In the genomic region with DNA sequence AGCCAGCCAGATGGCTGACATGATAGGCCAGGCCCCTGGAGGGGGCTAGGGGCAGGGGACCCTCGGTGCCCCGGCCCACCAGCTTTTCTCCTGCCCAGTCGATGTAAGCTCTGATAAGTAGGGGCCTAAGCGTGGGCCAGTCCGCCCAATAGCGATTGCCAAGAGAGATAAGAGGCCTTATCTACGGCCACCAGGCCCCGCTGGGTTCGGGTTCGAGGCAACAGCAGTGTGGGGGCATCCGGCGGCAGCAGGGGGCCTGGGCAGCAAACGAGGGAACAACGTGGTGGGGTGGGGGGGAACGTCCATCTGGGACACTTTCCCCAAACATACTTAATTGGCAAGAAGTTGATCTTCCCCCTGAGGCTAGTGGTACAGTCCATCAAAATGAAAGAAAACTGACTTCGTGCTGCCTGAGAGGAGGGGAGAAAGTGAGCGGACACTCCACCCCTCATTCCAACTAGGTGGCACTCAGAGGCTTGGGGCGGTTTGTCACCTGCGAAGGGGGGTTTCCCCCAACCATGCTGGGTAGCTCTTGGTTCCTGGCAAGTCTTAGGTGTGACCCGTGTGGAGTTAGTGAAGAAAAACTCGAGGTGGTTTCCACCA, we compare ENCODE assay signal across 8 mouse cellular contexts. TPM values are rescaled to one million over a fixed set of nuclear protein-coding genes. Genes with fewer than 3 reads are reported as not detected.
DNase-seq lines count a peak whose midpoint lies in the region; ATAC-seq and TF ChIP-seq lines count a peak whose summit lies in the region.

No protein-coding gene starts in this region.

- WGBS in forebrain, embryonic 11.5 days = 6% methylated on average over 21 of the region's 21 CpGs
- 6% methylated on average over 21 of the region's 21 CpGs for WGBS in midbrain, embryonic 13.5 days

- DNase-seq in adrenal gland, adult 2 months = peak; percentile 26
- DNase-seq in adrenal gland, adult 8-10 months = no peak
- DNase-seq in ES-E14 (ENCODE audit: low read depth, low spot score) = no peak
- DNase-seq in forebrain, embryonic 11.5 days (ENCODE audit: low spot score) = peak; percentile 66
- DNase-seq in kidney, postnatal 4 days = peak; percentile 34 to 47
- peak; percentile 68 for DNase-seq in thymus, postnatal 14 days
- DNase-seq in testis, postnatal 14 days (ENCODE audit: low spot score) = no peak

- no peaks in the 10 kb centered on the region for H3K36me3 ChIP-seq in ES-E14 (ENCODE audit: control insufficient read depth, insufficient read depth, low read length, poor library complexity, severe bottlenecking)
- no peaks in the 10 kb centered on the region for H3K36me3 ChIP-seq in forebrain, embryonic 11.5 days (ENCODE audit: control insufficient read depth, insufficient read depth, low read length)
- no peaks in the 10 kb centered on the region for H3K36me3 ChIP-seq in midbrain, embryonic 13.5 days

- ATAC-seq in forebrain, embryonic 11.5 days (replicated peaks; ENCODE audit: low FRiP score) = no peak
- ATAC-seq in midbrain, embryonic 13.5 days = no peak

- peak overlapping the region; percentile 73 for H3K4me2 ChIP-seq in forebrain, embryonic 11.5 days (ENCODE audit: low read depth, low read length, severe bottlenecking)
- peak overlapping the region; percentile 99 for H3K4me2 ChIP-seq in midbrain, embryonic 13.5 days (replicated peaks)

- peaks cover 2 to 14% of the 10 kb centered on the region in 2 experiments; a peak in 2 of 4 replicates for H3K4me1 ChIP-seq in ES-E14 (ENCODE audit: control insufficient read depth in 2 of 2, insufficient read depth in 2 of 2, low read length in 2 of 2, poor library complexity in 1 of 2)
- H3K4me1 ChIP-seq in forebrain, embryonic 11.5 days (replicated peaks; ENCODE audit: control insufficient read depth, insufficient read depth, low read length) = peaks cover 24% of the 10 kb centered on the region
- peaks cover 64% of the 10 kb centered on the region for H3K4me1 ChIP-seq in midbrain, embryonic 13.5 days (replicated peaks)

- peak overlapping the region; percentile 1 to 70; a peak in 2 of 4 replicates for H3K4me3 ChIP-seq in ES-E14 (ENCODE audit: insufficient read depth in 1 of 2, low read depth in 1 of 2, low read length in 2 of 2, poor library complexity in 1 of 2, severe bottlenecking in 1 of 2)
- H3K4me3 ChIP-seq in forebrain, embryonic 11.5 days (ENCODE audit: low read depth, low read length) = peak overlapping the region; percentile 57
- peak overlapping the region; percentile 74 for H3K4me3 ChIP-seq in midbrain, embryonic 13.5 days (replicated peaks)

- peaks cover 34% of the 10 kb centered on the region for H3K27me3 ChIP-seq in forebrain, embryonic 11.5 days (ENCODE audit: control insufficient read depth, insufficient read depth, low read length)
- peaks cover 50% of the 10 kb centered on the region for H3K27me3 ChIP-seq in midbrain, embryonic 13.5 days

- in situ Hi-C loops in ES-E14 (cut with MboI; ENCODE audit: low sequenced_read_pairs in 2 of 2, unreplicated experiment in 2 of 2) = no loop called here

- peak overlapping the region; percentile 25; the same call in 1 of the 2 replicates for H3K9ac ChIP-seq in ES-E14 (ENCODE audit: insufficient read depth, low read depth, low read length, poor library complexity, severe bottlenecking)
- peak overlapping the region; percentile 56 for H3K9ac ChIP-seq in forebrain, embryonic 11.5 days (ENCODE audit: low read length)
- peak overlapping the region; percentile 80 for H3K9ac ChIP-seq in midbrain, embryonic 13.5 days (replicated peaks)

- H3K9me3 ChIP-seq in ES-E14 (ENCODE audit: control insufficient read depth, insufficient read depth, low read depth, low read length) = no peaks in the 10 kb centered on the region
- H3K9me3 ChIP-seq in forebrain, embryonic 11.5 days (ENCODE audit: control insufficient read depth, low read length) = no peaks in the 10 kb centered on the region
- H3K9me3 ChIP-seq in midbrain, embryonic 13.5 days = no peaks in the 10 kb centered on the region

- H3K27ac ChIP-seq in ES-E14 (ENCODE audit: insufficient read depth, low read depth, low read length, poor library complexity, severe bottlenecking) = no peak overlapping the region
- H3K27ac ChIP-seq in forebrain, embryonic 11.5 days (ENCODE audit: low read depth, low read length) = no peak overlapping the region
- peak overlapping the region; percentile 71 for H3K27ac ChIP-seq in midbrain, embryonic 13.5 days

TF ChIP-seq in ES-E14, 5 proteins besides CTCF, POLR2A, EP300 and RAD21:
- no peak for TF ChIP-seq MAFK (IDR thresholded peaks at IDR 0.05; ENCODE audit: insufficient read depth, low read depth, low read length)
- TF ChIP-seq CHD2 (IDR thresholded peaks at IDR 0.05; ENCODE audit: low read depth, low read length) = no peak
- no peak for TF ChIP-seq HCFC1 (IDR thresholded peaks at IDR 0.05; ENCODE audit: borderline replicate concordance, insufficient read depth, low read length)
- no peak for TF ChIP-seq ZC3H11A (IDR thresholded peaks at IDR 0.05; ENCODE audit: borderline replicate concordance, low read depth, low read length)
- no peak for TF ChIP-seq ZNF384 (IDR thresholded peaks at IDR 0.05; ENCODE audit: low read depth, low read length)

RNA-seq across cellular contexts. Expression of gene Zfpm1, which starts 2.8 kb away (rescaled TPM):
- 10 to 100 TPM; 16.0 to 24.2 TPM for total RNA-seq in adrenal gland, adult 2 months (2021)
- 37.4 and 60.4 TPM in 2 replicates for polyA plus RNA-seq in adrenal gland, adult 2 months (2012; rRNA removed)
- 10 to 100 TPM; 17.3 to 35.3 (median 28.0) TPM for total RNA-seq in adrenal gland, adult 8-10 months (2022)
- 7.8 and 8.5 TPM in 2 replicates for total RNA-seq in ES-E14 (2012; rRNA removed)
- 1.4 and 2.1 TPM in 2 replicates for polyA plus RNA-seq in forebrain, embryonic 11.5 days (2014; fragmentation: Nextera tagmentation; extraction: Ambion mirVana)
- 1.5 and 2.1 TPM in 2 replicates for polyA plus RNA-seq in midbrain, embryonic 13.5 days (2015; fragmentation: Nextera tagmentation; extraction: Ambion mirVana)

Comparison
In these comparisons a context has a peak if more than half of its experiments do, and no peak if none do; other contexts are left out.
1. DNase-seq: peak in adrenal gland, adult 2 months (single experiment), forebrain, embryonic 11.5 days (single experiment), kidney, postnatal 4 days (2 of 2) and thymus, postnatal 14 days (single experiment); none in adrenal gland, adult 8-10 months (single experiment), ES-E14 (single experiment) and testis, postnatal 14 days (single experiment).
2. H3K9ac ChIP-seq: peak in every context shown above with its lines; median percentile 80 in midbrain, embryonic 13.5 days; 56 in forebrain, embryonic 11.5 days; 25 in ES-E14.
3. Peak in every context shown above with its lines, with median percentiles within 50 percentile points of each other: H3K4me3 ChIP-seq.